Mouse (Mus musculus): ENCODE results near the gene Pbld1.
A peak's percentile ranks its signal among the peaks of the same experiment; 100 is the strongest.

DNA sequence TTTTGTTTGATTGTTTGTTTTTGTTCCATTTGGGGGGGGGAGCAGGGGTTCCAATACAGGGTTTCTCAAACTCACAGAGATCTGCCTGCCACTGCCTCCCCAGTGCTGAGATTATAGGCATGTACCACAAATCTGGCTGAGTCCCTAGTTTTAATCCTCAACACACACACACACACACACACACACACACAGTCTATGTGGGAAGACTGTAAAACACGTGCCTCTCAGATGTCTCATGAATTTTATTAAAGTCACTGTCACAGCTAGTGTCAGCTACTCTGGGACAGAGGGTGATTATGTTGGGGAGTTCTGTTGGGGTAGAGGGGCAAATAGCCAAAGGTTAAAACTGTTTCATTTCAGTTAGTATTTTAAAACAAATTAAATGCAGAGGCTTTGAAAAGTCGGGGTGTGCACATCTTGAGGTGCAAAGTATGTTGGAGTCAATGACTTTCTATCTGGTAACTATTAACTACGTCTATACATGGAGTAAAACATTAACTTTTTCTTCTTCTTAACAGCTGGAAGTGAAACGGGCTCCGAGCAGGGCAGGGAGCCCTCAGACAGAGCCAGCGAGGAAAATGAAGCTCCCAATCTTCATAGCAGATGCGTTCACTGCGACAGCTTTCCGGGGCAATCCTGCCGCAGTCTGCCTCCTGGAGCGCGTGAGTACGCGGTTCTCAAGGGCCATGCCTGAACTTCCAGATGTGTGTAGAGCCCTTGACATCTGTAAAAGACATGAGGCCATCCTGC, 21.2 kb upstream of the Pbld1 start:
- TF ChIP-seq POLR2A (IDR thresholded peaks at IDR 0.05; ENCODE audit: extremely low read depth, insufficient read depth, low read length) (peak; percentile 86), CTCF (IDR thresholded peaks at IDR 0.05; ENCODE audit: low read depth, low read length) (no peak)
